Mouse (Mus musculus) myocyte (in vitro differentiated cells): ENCODE data around the gene Large2.

Experiments
- CEBPB ChIP-seq: IDR thresholded peaks from 2 replicates; pipeline ENCODE4 v1.6.1; 2011; ENCODE audit warnings: mild to moderate bottlenecking, moderate library complexity; ENCODE audit not compliant: poor library complexity, insufficient read depth, severe bottlenecking
- MYOD1 ChIP-seq, 3 experiments: IDR thresholded peaks; one replicate each; pipeline ENCODE4 v1.6.1; 2011; ENCODE audit warnings: control low read depth in 2 of 3, low read depth in 2 of 3, mild to moderate bottlenecking in 2 of 3, moderate library complexity in 1 of 3; ENCODE audit not compliant: insufficient read length in 2 of 3, control insufficient read depth in 1 of 3
- POLR2A ChIP-seq: IDR thresholded peaks from one replicate; pipeline ENCODE4 v1.6.1; 2011; ENCODE audit warnings: low read depth, mild to moderate bottlenecking, control low read depth, moderate library complexity; ENCODE audit not compliant: insufficient read length
- TCF12 ChIP-seq: IDR thresholded peaks from one replicate; pipeline ENCODE4 v1.6.1; 2011; ENCODE audit warnings: mild to moderate bottlenecking, control low read depth; ENCODE audit not compliant: poor library complexity, insufficient read depth, severe bottlenecking
- TCF3 ChIP-seq: IDR thresholded peaks from one replicate; pipeline ENCODE4 v1.6.1; 2011; ENCODE audit warnings: low read depth, control low read depth; ENCODE audit not compliant: insufficient read length
- USF1 ChIP-seq: IDR thresholded peaks from one replicate; pipeline ENCODE4 v1.6.1; 2011; ENCODE audit warnings: low read depth, mild to moderate bottlenecking, control low read depth, moderate library complexity

GRCm38 (mm10) chr2:92325676-92326075, 49.0 kb downstream of the Large2 start:
- no peak for TF ChIP-seq MYOD1 (IDR thresholded peaks at IDR 0.05; ENCODE audit: control insufficient read depth in 1 of 3, insufficient read length in 2 of 3, low read depth in 2 of 3)
- no peak for TF ChIP-seq TCF12
- no peak for TF ChIP-seq CEBPB
- TF ChIP-seq USF1 = no peak
- no peak for TF ChIP-seq TCF3
- TF ChIP-seq POLR2A = no peak
